Mouse (Mus musculus): ENCODE measurements around the gene Rpl37a. TPM values are rescaled to one million over a fixed set of nuclear protein-coding genes. Genes with fewer than 3 reads are reported as not detected.

Gene Rpl37a
- polyA plus RNA-seq, 2 experiments, result 1,768 to 2,315 TPM

GRCm38 (mm10) chr1:72733191-72733691 is 22.2 kb downstream of the Rpl37a start:
- Histone ChIP-seq H3K36me3 (ENCODE audit: control insufficient read depth, insufficient read depth, low read length) (no peaks in the 10 kb centered on the region), H3K9ac (ENCODE audit: low read depth, low read length, severe bottlenecking) (no peak overlapping the region), H3K4me1 (ENCODE audit: control insufficient read depth, insufficient read depth, low read length) (peaks cover 26% of the 10 kb centered on the region), H3K9me3 (ENCODE audit: control insufficient read depth, low read length) (no peaks in the 10 kb centered on the region), H3K4me2 (replicated peaks; ENCODE audit: low read depth, low read length, severe bottlenecking) (no peak overlapping the region), H3K27ac (replicated peaks; ENCODE audit: low read depth, low read length) (no peak overlapping the region), H3K27me3 (ENCODE audit: control insufficient read depth, insufficient read depth, low read length) (no peaks in the 10 kb centered on the region), H3K4me3 (replicated peaks; ENCODE audit: low read length) (no peak overlapping the region)
- DNase-seq (ENCODE audit: low spot score) (peak; percentile 26), ATAC-seq (ENCODE audit: low FRiP score, low read depth) (no peak)
- no peak for TF ChIP-seq POLR2A (IDR thresholded peaks at IDR 0.05; ENCODE audit: borderline replicate concordance, extremely low read depth, insufficient read depth, insufficient read length)
- 86% methylated on average over 9 of the region's 9 CpGs for WGBS

- no peaks in the 10 kb centered on the region for H3K9me3 ChIP-seq (ENCODE audit: control insufficient read depth, low read length)
- peak; percentile 42 for DNase-seq (ENCODE audit: low spot score)
- no peak for TF ChIP-seq POLR2A (IDR thresholded peaks at IDR 0.05; ENCODE audit: borderline replicate concordance, extremely low read depth, insufficient read depth, insufficient read length)
- H3K9ac ChIP-seq (ENCODE audit: low read depth, low read length, severe bottlenecking), result no peak overlapping the region
- no peak for ATAC-seq (ENCODE audit: low FRiP score, low read depth)
- 33% methylated on average over 13 of the region's 13 CpGs for WGBS
- H3K27ac ChIP-seq (replicated peaks; ENCODE audit: low read depth, low read length), result no peak overlapping the region
- H3K36me3 ChIP-seq (ENCODE audit: control insufficient read depth, insufficient read depth, low read length), result no peaks in the 10 kb centered on the region
- peaks cover 6% of the 10 kb centered on the region; the same call in 1 of the 2 replicates for H3K4me1 ChIP-seq (ENCODE audit: control insufficient read depth, insufficient read depth, low read length)
- no peak overlapping the region for H3K4me2 ChIP-seq (replicated peaks; ENCODE audit: low read depth, low read length, severe bottlenecking)
- H3K4me3 ChIP-seq (replicated peaks; ENCODE audit: low read length), result no peak overlapping the region
- no peaks in the 10 kb centered on the region for H3K27me3 ChIP-seq (ENCODE audit: control insufficient read depth, insufficient read depth, low read length)
Observed at GRCm38 (mm10) chr1:72736397-72737125, 25.5 kb downstream of the Rpl37a start.

- Histone ChIP-seq H3K4me3 (replicated peaks; ENCODE audit: low read length) (no peak overlapping the region), H3K36me3 (ENCODE audit: control insufficient read depth, insufficient read depth, low read length) (no peaks in the 10 kb centered on the region), H3K4me2 (replicated peaks; ENCODE audit: low read depth, low read length, severe bottlenecking) (no peak overlapping the region), H3K27ac (replicated peaks; ENCODE audit: low read depth, low read length) (peak overlapping the region; percentile 52; the same call in 1 of the 2 replicates), H3K27me3 (ENCODE audit: control insufficient read depth, insufficient read depth, low read length) (no peaks in the 10 kb centered on the region), H3K9me3 (ENCODE audit: control insufficient read depth, low read length) (no peaks in the 10 kb centered on the region), H3K4me1 (ENCODE audit: control insufficient read depth, insufficient read depth, low read length) (peaks cover 6% of the 10 kb centered on the region; the same call in 1 of the 2 replicates), H3K9ac (ENCODE audit: low read depth, low read length, severe bottlenecking) (peak overlapping the region; percentile 25; the same call in 1 of the 2 replicates)
- DNase-seq (ENCODE audit: low spot score) (no peak), ATAC-seq (ENCODE audit: low FRiP score, low read depth) (no peak)
- 78% methylated on average over 15 of the region's 15 CpGs for WGBS
- TF ChIP-seq POLR2A (IDR thresholded peaks at IDR 0.05; ENCODE audit: borderline replicate concordance, extremely low read depth, insufficient read depth, insufficient read length), result no peak
Observed at GRCm38 (mm10) chr1:72738946-72739680, 28.0 kb downstream of the Rpl37a start.

- no peaks in the 10 kb centered on the region for H3K9me3 ChIP-seq (ENCODE audit: control insufficient read depth, low read length)
- H3K36me3 ChIP-seq (ENCODE audit: control insufficient read depth, insufficient read depth, low read length), result no peaks in the 10 kb centered on the region
- H3K27me3 ChIP-seq (ENCODE audit: control insufficient read depth, insufficient read depth, low read length), result no peaks in the 10 kb centered on the region
- DNase-seq (ENCODE audit: low spot score) (no peak), ATAC-seq (ENCODE audit: low FRiP score, low read depth) (no peak; the same call in 1 of the 2 replicates)
- no peak overlapping the region for H3K4me3 ChIP-seq (replicated peaks; ENCODE audit: low read length)
- H3K4me2 ChIP-seq (replicated peaks; ENCODE audit: low read depth, low read length, severe bottlenecking), result no peak overlapping the region
- peaks cover 6% of the 10 kb centered on the region; the same call in 1 of the 2 replicates for H3K4me1 ChIP-seq (ENCODE audit: control insufficient read depth, insufficient read depth, low read length)
- 0 out of 2 replicates have a peak overlapping the region, but pooled peaks have one; percentile 52 for H3K27ac ChIP-seq (replicated peaks; ENCODE audit: low read depth, low read length)
- 61% methylated on average over 10 of the region's 10 CpGs for WGBS
- H3K9ac ChIP-seq (ENCODE audit: low read depth, low read length, severe bottlenecking), result no peak overlapping the region
- TF ChIP-seq POLR2A (IDR thresholded peaks at IDR 0.05; ENCODE audit: borderline replicate concordance, extremely low read depth, insufficient read depth, insufficient read length), result no peak
Observed at GRCm38 (mm10) chr1:72739681-72740063, 28.6 kb downstream of the Rpl37a start.

GRCm38 (mm10) chr1:72741406-72741805 is 30.3 kb downstream of the Rpl37a start:
- WGBS, result 83% methylated on average over 5 of the region's 5 CpGs
- Histone ChIP-seq H3K9me3 (ENCODE audit: control insufficient read depth, low read length) (no peaks in the 10 kb centered on the region), H3K36me3 (ENCODE audit: control insufficient read depth, insufficient read depth, low read length) (no peaks in the 10 kb centered on the region), H3K4me3 (replicated peaks; ENCODE audit: low read length) (no peak overlapping the region), H3K4me2 (replicated peaks; ENCODE audit: low read depth, low read length, severe bottlenecking) (no peak overlapping the region), H3K27ac (replicated peaks; ENCODE audit: low read depth, low read length) (no peak overlapping the region), H3K9ac (ENCODE audit: low read depth, low read length, severe bottlenecking) (no peak overlapping the region), H3K4me1 (ENCODE audit: control insufficient read depth, insufficient read depth, low read length) (peaks cover 9% of the 10 kb centered on the region; the same call in 1 of the 2 replicates), H3K27me3 (ENCODE audit: control insufficient read depth, insufficient read depth, low read length) (no peaks in the 10 kb centered on the region)
- no peak for TF ChIP-seq POLR2A (IDR thresholded peaks at IDR 0.05; ENCODE audit: borderline replicate concordance, extremely low read depth, insufficient read depth, insufficient read length)
- ATAC-seq (ENCODE audit: low FRiP score, low read depth) (no peak), DNase-seq (ENCODE audit: low spot score) (no peak)

Measured in limb, embryonic 14.5 days (tissue).